Mouse (Mus musculus) gastrocnemius, postnatal 10 days (tissue): ENCODE measurements around the gene Map2k2. TPM values are rescaled to one million over a fixed set of nuclear protein-coding genes. Genes with fewer than 3 reads are reported as not detected.
"Not testable (repeated sequence)": the region's sequence is repeated elsewhere in the genome, so short reads cannot be mapped to it uniquely, and the experiment has no call there.

Experiments
- DNase-seq: peaks from one replicate; pipeline ENCODE4 v3.0.0; 2021; ENCODE audit warnings: mixed read lengths
- total RNA-seq, 2 experiments: library from RNA; stranded (reverse); gene quantifications; 2 replicates each; pipeline ENCODE4 v1.2.3; 2021

Gene Map2k2
- total RNA-seq, 2 experiments from 2014 or later: 170 to 177 TPM

GRCm38 (mm10) chr10:81142551-81142981 lies 36.9 kb downstream of the Map2k2 start:
- no peak for DNase-seq

GRCm38 (mm10) chr10:81143157-81143633 lies 37.5 kb downstream of the Map2k2 start:
- DNase-seq: no peak

GRCm38 (mm10) chr10:81143845-81144437 lies 38.2 kb downstream of the Map2k2 start:
- DNase-seq: no peak

GRCm38 (mm10) chr10:81144667-81145066 lies 39.0 kb downstream of the Map2k2 start:
- no peak for DNase-seq

- no peak for DNase-seq
Measured at GRCm38 (mm10) chr10:81145307-81145706, 39.6 kb downstream of the Map2k2 start.

GRCm38 (mm10) chr10:81145778-81146177 lies 40.1 kb downstream of the Map2k2 start:
- no peak for DNase-seq

GRCm38 (mm10) chr10:81146296-81146695 lies 40.6 kb downstream of the Map2k2 start:
- DNase-seq: no peak

GRCm38 (mm10) chr10:81151261-81151660 lies 45.5 kb downstream of the Map2k2 start:
- DNase-seq: no peak

- no peak for DNase-seq
Measured at GRCm38 (mm10) chr10:81152609-81153008, 46.9 kb downstream of the Map2k2 start.

- no peak for DNase-seq
Measured at GRCm38 (mm10) chr10:81154313-81154712, 48.6 kb downstream of the Map2k2 start.

GRCm38 (mm10) chr10:81154736-81155135 lies 49.0 kb downstream of the Map2k2 start:
- DNase-seq: no peak

GRCm38 (mm10) chr10:81161602-81162317 lies 56.0 kb downstream of the Map2k2 start:
- no peak for DNase-seq

GRCm38 (mm10) chr10:81162318-81162652 lies 56.6 kb downstream of the Map2k2 start:
- no peak for DNase-seq

- DNase-seq: no peak
Measured at GRCm38 (mm10) chr10:81165118-81165517, 59.4 kb downstream of the Map2k2 start.

- DNase-seq: peak; percentile 100
Measured at GRCm38 (mm10) chr10:81167200-81168086, 61.7 kb downstream of the Map2k2 start, which contains the start of gene Pias4. Gene Pias4, minus strand, starts transcription at chr10:81167923.

GRCm38 (mm10) chr10:81168087-81168431 lies 62.3 kb downstream of the Map2k2 start:
- DNase-seq: no peak

GRCm38 (mm10) chr10:81168521-81169244 lies 63.0 kb downstream of the Map2k2 start:
- peak; percentile 74 for DNase-seq

- DNase-seq: not testable (repeated sequence)
Measured at GRCm38 (mm10) chr10:81169411-81169900, 63.7 kb downstream of the Map2k2 start.

GRCm38 (mm10) chr10:81173132-81173531 lies 67.4 kb downstream of the Map2k2 start:
- peak; percentile 84 for DNase-seq

GRCm38 (mm10) chr10:81174617-81175344 lies 69.1 kb downstream of the Map2k2 start:
- DNase-seq: peak; percentile 91

GRCm38 (mm10) chr10:81175345-81175701 lies 69.6 kb downstream of the Map2k2 start:
- not testable (repeated sequence) for DNase-seq
